Mouse (Mus musculus): ENCODE measurements around the gene Bhlhe40. TPM values are rescaled to one million over a fixed set of nuclear protein-coding genes. Genes with fewer than 3 reads are reported as not detected.

Gene Bhlhe40
- polyA plus RNA-seq, 1 experiment, result 2.0 TPM

- Histone ChIP-seq H3K4me1 (ENCODE audit: control insufficient read depth, insufficient read depth, low read length) (peaks cover 15% of the 10 kb centered on the region), H3K4me3 (ENCODE audit: insufficient read depth, low read length) (no peak overlapping the region), H3K27ac (ENCODE audit: insufficient read depth, low read depth, low read length) (no peak overlapping the region)
- TF ChIP-seq CTCF (IDR thresholded peaks at IDR 0.05; ENCODE audit: low read depth, low read length) (no peak), POLR2A (IDR thresholded peaks at IDR 0.05; ENCODE audit: borderline replicate concordance, low read depth, low read length) (no peak)
Measured at GRCm38 (mm10) chr6:108700638-108701343, 40.4 kb downstream of the Bhlhe40 start.

- peaks cover 15% of the 10 kb centered on the region for H3K4me1 ChIP-seq (ENCODE audit: control insufficient read depth, insufficient read depth, low read length)
- H3K27ac ChIP-seq (ENCODE audit: insufficient read depth, low read depth, low read length), result no peak overlapping the region
- TF ChIP-seq POLR2A (IDR thresholded peaks at IDR 0.05; ENCODE audit: borderline replicate concordance, low read depth, low read length), result no peak
- TF ChIP-seq CTCF (IDR thresholded peaks at IDR 0.05; ENCODE audit: low read depth, low read length), result no peak
- no peak overlapping the region for H3K4me3 ChIP-seq (ENCODE audit: insufficient read depth, low read length)
Measured at GRCm38 (mm10) chr6:108702648-108703047, 42.2 kb downstream of the Bhlhe40 start.

- no peak overlapping the region for H3K4me3 ChIP-seq (ENCODE audit: insufficient read depth, low read length)
- peaks cover 15% of the 10 kb centered on the region for H3K4me1 ChIP-seq (ENCODE audit: control insufficient read depth, insufficient read depth, low read length)
- TF ChIP-seq CTCF (IDR thresholded peaks at IDR 0.05; ENCODE audit: low read depth, low read length) (no peak), POLR2A (IDR thresholded peaks at IDR 0.05; ENCODE audit: borderline replicate concordance, low read depth, low read length) (no peak)
- H3K27ac ChIP-seq (ENCODE audit: insufficient read depth, low read depth, low read length), result no peak overlapping the region
Measured at GRCm38 (mm10) chr6:108703085-108703484, 42.7 kb downstream of the Bhlhe40 start.

- no peak for TF ChIP-seq POLR2A (IDR thresholded peaks at IDR 0.05; ENCODE audit: borderline replicate concordance, low read depth, low read length)
- no peak for TF ChIP-seq CTCF (IDR thresholded peaks at IDR 0.05; ENCODE audit: low read depth, low read length)
- Histone ChIP-seq H3K4me1 (ENCODE audit: control insufficient read depth, insufficient read depth, low read length) (peaks cover 16% of the 10 kb centered on the region), H3K27ac (ENCODE audit: insufficient read depth, low read depth, low read length) (no peak overlapping the region), H3K4me3 (ENCODE audit: insufficient read depth, low read length) (no peak overlapping the region)
Measured at GRCm38 (mm10) chr6:108704316-108705080, 44.1 kb downstream of the Bhlhe40 start.

- no peak overlapping the region for H3K4me3 ChIP-seq (ENCODE audit: insufficient read depth, low read length)
- H3K4me1 ChIP-seq (ENCODE audit: control insufficient read depth, insufficient read depth, low read length), result peaks cover 18% of the 10 kb centered on the region
- H3K27ac ChIP-seq (ENCODE audit: insufficient read depth, low read depth, low read length), result no peak overlapping the region
- TF ChIP-seq POLR2A (IDR thresholded peaks at IDR 0.05; ENCODE audit: borderline replicate concordance, low read depth, low read length) (no peak), CTCF (IDR thresholded peaks at IDR 0.05; ENCODE audit: low read depth, low read length) (no peak)
Measured at GRCm38 (mm10) chr6:108705957-108706356, 45.5 kb downstream of the Bhlhe40 start.

- TF ChIP-seq CTCF (IDR thresholded peaks at IDR 0.05; ENCODE audit: low read depth, low read length) (no peak), POLR2A (IDR thresholded peaks at IDR 0.05; ENCODE audit: borderline replicate concordance, low read depth, low read length) (no peak)
- H3K4me1 ChIP-seq (ENCODE audit: control insufficient read depth, insufficient read depth, low read length), result peaks cover 13% of the 10 kb centered on the region
- no peak overlapping the region for H3K27ac ChIP-seq (ENCODE audit: insufficient read depth, low read depth, low read length)
- H3K4me3 ChIP-seq (ENCODE audit: insufficient read depth, low read length), result no peak overlapping the region
Measured at GRCm38 (mm10) chr6:108706994-108707645, 46.7 kb downstream of the Bhlhe40 start.

GRCm38 (mm10) chr6:108709131-108709470 is 48.7 kb downstream of the Bhlhe40 start:
- H3K4me1 ChIP-seq (ENCODE audit: control insufficient read depth, insufficient read depth, low read length), result peaks cover 11% of the 10 kb centered on the region
- no peak overlapping the region for H3K27ac ChIP-seq (ENCODE audit: insufficient read depth, low read depth, low read length)
- H3K4me3 ChIP-seq (ENCODE audit: insufficient read depth, low read length), result peak overlapping the region; percentile 45
- TF ChIP-seq CTCF (IDR thresholded peaks at IDR 0.05; ENCODE audit: low read depth, low read length) (no peak), POLR2A (IDR thresholded peaks at IDR 0.05; ENCODE audit: borderline replicate concordance, low read depth, low read length) (no peak)

GRCm38 (mm10) chr6:108709471-108710231 is 49.2 kb downstream of the Bhlhe40 start:
- Histone ChIP-seq H3K4me3 (ENCODE audit: insufficient read depth, low read length) (peak overlapping the region; percentile 45), H3K27ac (ENCODE audit: insufficient read depth, low read depth, low read length) (no peak overlapping the region), H3K4me1 (ENCODE audit: control insufficient read depth, insufficient read depth, low read length) (peaks cover 11% of the 10 kb centered on the region)
- TF ChIP-seq POLR2A (IDR thresholded peaks at IDR 0.05; ENCODE audit: borderline replicate concordance, low read depth, low read length), result no peak
- peak; percentile 97 for TF ChIP-seq CTCF (IDR thresholded peaks at IDR 0.05; ENCODE audit: low read depth, low read length)

- Histone ChIP-seq H3K27ac (ENCODE audit: insufficient read depth, low read depth, low read length) (no peak overlapping the region), H3K4me1 (ENCODE audit: control insufficient read depth, insufficient read depth, low read length) (peaks cover 11% of the 10 kb centered on the region), H3K4me3 (ENCODE audit: insufficient read depth, low read length) (no peak overlapping the region)
- TF ChIP-seq CTCF (IDR thresholded peaks at IDR 0.05; ENCODE audit: low read depth, low read length), result no peak
- no peak for TF ChIP-seq POLR2A (IDR thresholded peaks at IDR 0.05; ENCODE audit: borderline replicate concordance, low read depth, low read length)
Measured at GRCm38 (mm10) chr6:108710667-108711066, 50.2 kb downstream of the Bhlhe40 start.

Data from bone marrow macrophage, adult 2 months (primary cell).